ENCODE assay signal across 21 mouse cellular contexts in the genomic region with DNA sequence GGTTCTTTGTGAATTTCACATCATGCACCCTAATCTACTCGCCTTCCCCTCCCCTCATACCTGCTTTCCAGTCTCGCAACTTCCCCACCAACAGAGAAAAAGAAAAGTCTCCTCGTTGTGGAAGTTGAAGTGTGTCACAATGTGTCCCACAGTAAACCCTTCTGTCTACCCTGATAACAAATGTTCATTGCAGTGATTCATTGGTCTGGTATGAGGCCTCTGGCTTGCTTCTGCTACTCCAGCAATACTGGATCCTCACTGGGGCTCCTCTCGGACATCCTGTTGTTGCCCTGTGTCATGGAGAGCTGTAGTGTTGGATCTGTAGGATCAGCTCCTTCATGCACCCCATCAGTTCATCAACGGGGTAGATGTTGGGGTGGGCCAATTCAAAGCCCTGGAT. TPM values are rescaled to one million over a fixed set of nuclear protein-coding genes. Genes with fewer than 3 reads are reported as not detected.
DNase-seq lines count a peak whose midpoint lies in the region; ATAC-seq and TF ChIP-seq lines count a peak whose summit lies in the region.
"Had no signal": no experiment of that assay in that cellular context is flagged by ENCODE, and none has a peak within 500 bp of the region (broad histone marks: within the 10 kb centered on the region; RNA-seq: fewer than 3 reads in every experiment).

No protein-coding gene starts in this region.

- no peak overlapping the region for H3K4me3 ChIP-seq in liver, adult 2 months (ENCODE audit: insufficient read depth, low read depth, low read length)
- no peak overlapping the region for H3K4me3 ChIP-seq in liver, embryonic 11.5 days (ENCODE audit: low read depth, low read length)
- H3K4me3 ChIP-seq: embryonic facial prominence, embryonic 10.5 days; erythroblast, embryonic 14.5 days; midbrain, embryonic 15.5 days; stomach, embryonic 15.5 days had no signal

- no peaks in the 10 kb centered on the region for H3K36me3 ChIP-seq in liver, adult 2 months (ENCODE audit: control insufficient read depth, insufficient read depth, low read length)
- H3K36me3 ChIP-seq in liver, embryonic 11.5 days (ENCODE audit: control insufficient read depth, insufficient read depth, low read length): no peaks in the 10 kb centered on the region
- H3K36me3 ChIP-seq: embryonic facial prominence, embryonic 10.5 days; midbrain, embryonic 15.5 days; stomach, embryonic 15.5 days had no signal

- no peaks in the 10 kb centered on the region for H3K79me2 ChIP-seq in liver, adult 2 months (ENCODE audit: control insufficient read depth, insufficient read depth, low read length)

- no peak for TF ChIP-seq POLR2A in liver, adult 2 months (IDR thresholded peaks at IDR 0.05; ENCODE audit: extremely low read depth, insufficient read depth, low read length)

- H3K9me3 ChIP-seq in liver, embryonic 11.5 days (ENCODE audit: control insufficient read depth, low read length): peaks cover 2% of the 10 kb centered on the region; the same call in 1 of the 2 replicates
- H3K9me3 ChIP-seq: embryonic facial prominence, embryonic 10.5 days; midbrain, embryonic 15.5 days; stomach, embryonic 15.5 days had no signal

- WGBS in liver, adult 2 months: 72% methylated on average over 5 of the region's 5 CpGs
- WGBS in liver, embryonic 11.5 days: 65% methylated on average over 5 of the region's 5 CpGs

- TF ChIP-seq CTCF in liver, adult 2 months (IDR thresholded peaks at IDR 0.05; ENCODE audit: low read depth, low read length): no peak

- H3K4me2 ChIP-seq in liver, embryonic 11.5 days: no peak overlapping the region
- H3K4me2 ChIP-seq: hindbrain, embryonic 14.5 days; midbrain, embryonic 15.5 days; stomach, embryonic 15.5 days had no signal

- peaks cover 6% of the 10 kb centered on the region for H3K4me1 ChIP-seq in liver, adult 2 months (ENCODE audit: control insufficient read depth, insufficient read depth, low read length)
- H3K4me1 ChIP-seq in liver, embryonic 11.5 days (replicated peaks; ENCODE audit: control insufficient read depth, insufficient read depth, low read length): peaks cover 9% of the 10 kb centered on the region

- ATAC-seq in liver, embryonic 11.5 days (replicated peaks; ENCODE audit: low FRiP score): no peak
- ATAC-seq: midbrain, embryonic 15.5 days had no signal

- no peaks in the 10 kb centered on the region for H3K27me3 ChIP-seq in liver, adult 2 months (ENCODE audit: control insufficient read depth, insufficient read depth, low read length)
- no peaks in the 10 kb centered on the region for H3K27me3 ChIP-seq in liver, embryonic 11.5 days (replicated peaks; ENCODE audit: control insufficient read depth, insufficient read depth, low read length)
- H3K27me3 ChIP-seq: midbrain, embryonic 15.5 days; stomach, embryonic 15.5 days had no signal

- DNase-seq in liver, adult 2 months (ENCODE audit: extremely low read depth, low read depth, low spot score): peak; percentile 6
- no peak for DNase-seq in liver, embryonic 11.5 days (ENCODE audit: low spot score)
- peak; percentile 56 for DNase-seq in NIH3T3 (ENCODE audit: low read depth)
- peak; percentile 64 to 72 for DNase-seq in heart, adult 9 months (ENCODE audit: low spot score in 2 of 2)
- peak; percentile 4 for DNase-seq in heart, postnatal 25 days (ENCODE audit: low spot score)
- no peak for DNase-seq in left cerebral cortex, adult 9 months (ENCODE audit: low spot score in 2 of 2)
- no peak for DNase-seq in cerebellum, adult 9-10 months
- DNase-seq: cerebellum, adult 11 months; cerebellum, postnatal 36 days; gastrocnemius, postnatal 25 days; kidney, adult 11 months; kidney, postnatal 14 days; layer of hippocampus, adult 9-11 months; left cerebral cortex, postnatal 4 days; spleen, adult 18-20 months had no signal

- intact Hi-C loops in heart, postnatal 25 days (cut with DNase I): no loop called here

- H3K9ac ChIP-seq in liver, adult 2 months (ENCODE audit: low read depth, low read length): no peak overlapping the region
- no peak overlapping the region for H3K9ac ChIP-seq in liver, embryonic 11.5 days (ENCODE audit: low read depth, low read length)
- H3K9ac ChIP-seq: hindbrain, embryonic 14.5 days; liver, embryonic 14.5 days; midbrain, embryonic 15.5 days; stomach, embryonic 15.5 days had no signal

- H3K27ac ChIP-seq in liver, adult 2 months (replicated peaks; ENCODE audit: insufficient read depth, low read depth, low read length): no peak overlapping the region
- H3K27ac ChIP-seq in liver, embryonic 11.5 days (ENCODE audit: low read depth, low read length): no peak overlapping the region
- H3K27ac ChIP-seq: embryonic facial prominence, embryonic 10.5 days; hindbrain, embryonic 14.5 days; liver, embryonic 14.5 days; midbrain, embryonic 15.5 days; stomach, embryonic 15.5 days had no signal

RNA-seq across cellular contexts. Expression of a gene that starts 40.0 kb away (rescaled TPM):
- not detected in 2 replicates for total RNA-seq in liver, adult 2 months (2014; rRNA removed)
- polyA plus RNA-seq in liver, adult 2 months (2012; rRNA removed): 0.10 TPM in 1 of 2 replicates, not detected in the other
- 29.4 and 32.5 TPM in 2 replicates for polyA plus RNA-seq in liver, embryonic 11.5 days (2014; fragmentation: Nextera tagmentation; extraction: Ambion mirVana)
- 1 to 10 TPM in 1 of 2 experiments, not detected in 1; 1.0 TPM for total RNA-seq in heart, postnatal 25 days (2021)

RNA-seq across cellular contexts. Expression of a gene that starts 45.8 kb away (rescaled TPM):
- total RNA-seq in liver, adult 2 months (2014; rRNA removed): 71.0 and 92.3 TPM in 2 replicates
- polyA plus RNA-seq in liver, adult 2 months (2012; rRNA removed): 90.3 and 129 TPM in 2 replicates
- 70.1 and 70.7 TPM in 2 replicates for polyA plus RNA-seq in liver, embryonic 11.5 days (2014; fragmentation: Nextera tagmentation; extraction: Ambion mirVana)
- total RNA-seq in heart, postnatal 25 days (2021): 100 to 1,000 TPM in 1 of 2 experiments, 10 to 100 TPM in 1; 98.8 to 100 TPM

RNA-seq across cellular contexts. Expression of a gene that starts 52.1 kb away (rescaled TPM):
- total RNA-seq in liver, adult 2 months (2014; rRNA removed): 0.18 and 0.40 TPM in 2 replicates
- polyA plus RNA-seq in liver, adult 2 months (2012; rRNA removed): 0.25 and 0.57 TPM in 2 replicates
- polyA plus RNA-seq in liver, embryonic 11.5 days (2014; fragmentation: Nextera tagmentation; extraction: Ambion mirVana): 20.3 and 22.0 TPM in 2 replicates
- 10 to 100 TPM; 72.5 to 74.4 TPM for total RNA-seq in heart, postnatal 25 days (2021)

Comparison
In these comparisons a context has a peak if more than half of its experiments do, and no peak if none do; other contexts are left out.
1. DNase-seq: peak in liver, adult 2 months (single experiment), NIH3T3 (single experiment), heart, adult 9 months (2 of 2) and heart, postnatal 25 days (single experiment); none in liver, embryonic 11.5 days (single experiment), left cerebral cortex, adult 9 months (0 of 2) and cerebellum, adult 9-10 months (single experiment).
2. RNA of a gene that starts 52.1 kb away (total RNA-seq): 72.5 to 74.4 TPM in heart, postnatal 25 days; 0.18 to 0.40 TPM in liver, adult 2 months; every median in the first group is over 10 times any median in the second.